Mouse (Mus musculus): ENCODE data around the gene Gm45808. TPM values are rescaled to one million over a fixed set of nuclear protein-coding genes. Genes with fewer than 3 reads are reported as not detected.
"Not testable (repeated sequence)": the region's sequence is repeated elsewhere in the genome, so short reads cannot be mapped to it uniquely, and the experiment has no call there.

The Gm45808 gene
- polyA plus RNA-seq, 1 experiment from 2014 or later, result not detected

DNA sequence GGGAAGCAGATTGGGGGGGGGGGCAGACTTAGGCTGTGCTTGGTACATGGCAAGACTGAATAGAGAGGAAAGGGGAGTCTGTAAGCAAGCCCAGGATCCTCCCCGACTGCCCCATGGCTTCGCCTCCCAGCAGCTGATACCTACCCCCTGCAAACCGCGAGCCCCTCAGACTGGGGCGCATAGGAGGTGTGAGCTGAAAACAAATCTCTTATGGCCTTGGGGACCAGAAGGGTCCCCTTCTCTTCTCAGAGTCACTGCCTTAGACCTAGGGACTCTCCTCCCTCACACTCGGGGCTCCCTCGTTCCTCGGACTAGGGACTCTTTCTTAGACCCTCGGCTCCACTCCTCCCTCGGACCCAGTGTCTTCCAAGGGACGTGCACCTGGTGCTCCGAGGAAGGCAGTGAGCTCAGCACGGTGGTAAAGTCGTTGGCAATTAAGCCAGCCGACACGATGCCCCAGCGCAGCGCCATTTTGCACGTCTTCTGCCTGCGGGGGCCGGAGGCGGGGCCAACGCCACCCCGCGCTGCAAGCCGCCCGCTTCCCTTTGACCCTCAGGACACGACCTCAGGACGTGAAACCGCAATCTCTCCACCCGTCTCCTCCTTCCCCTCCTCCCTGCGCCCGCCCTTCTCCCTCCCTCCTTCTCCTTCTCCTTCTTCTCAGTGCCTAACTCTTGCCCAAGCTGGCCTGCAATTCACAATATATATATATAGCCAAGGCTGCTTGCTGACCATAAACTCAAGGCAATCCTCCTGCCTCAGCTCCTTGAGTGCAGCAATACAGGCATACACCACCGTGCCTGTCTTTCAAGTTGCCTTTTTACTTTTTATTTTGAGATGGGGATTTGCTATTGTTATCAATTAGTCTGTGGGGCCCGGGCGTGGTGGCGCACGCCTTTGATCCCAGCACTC, 1.9 kb upstream of the Gm45808 start, which contains the start of gene Dhdh:
Dhdh (minus strand) TSS at position 513 of the 912 bp plus-strand sequence.
- ATAC-seq (peak; percentile 75), DNase-seq (ENCODE audit: low spot score) (peak; percentile 81)
- TF ChIP-seq EP300 (IDR thresholded peaks at IDR 0.05) (no peak), CTCF (IDR thresholded peaks at IDR 0.05) (no peak)

DNA sequence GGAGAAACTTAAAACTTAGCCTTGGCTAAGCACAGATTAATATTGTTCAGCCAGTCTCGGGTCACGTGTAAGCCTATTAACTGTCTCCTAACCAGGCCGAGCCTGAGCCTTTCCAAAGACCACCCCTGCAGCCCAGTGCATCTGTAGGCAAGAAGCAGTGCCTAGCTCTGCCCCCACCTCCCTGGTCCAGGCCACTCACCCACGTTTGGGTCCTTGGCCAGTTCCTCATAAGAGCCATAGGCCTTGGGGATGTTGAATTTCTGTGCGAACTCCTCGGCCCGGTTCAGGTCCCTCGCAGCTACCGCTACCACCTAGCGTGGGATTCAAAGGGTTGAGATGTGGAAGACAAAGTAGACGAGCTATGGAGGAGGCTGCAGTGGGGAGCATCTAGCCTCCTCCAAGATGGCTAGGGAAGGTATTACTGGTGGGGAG, 1.3 kb upstream of the Gm45808 start:
- Histone ChIP-seq H3K4me3 (ENCODE audit: low read depth, low read length) (peak overlapping the region; percentile 40), H3K9me3 (ENCODE audit: low read length) (no peaks in the 10 kb centered on the region), H3K9ac (replicated peaks; ENCODE audit: low read depth) (no peak overlapping the region), H3K27ac (ENCODE audit: low read length) (no peak overlapping the region; the same call in 1 of the 2 replicates), H3K27me3 (replicated peaks; ENCODE audit: insufficient read depth, low read length) (no peaks in the 10 kb centered on the region), H3K4me1 (ENCODE audit: insufficient read depth, low read depth, low read length) (peaks cover 3% of the 10 kb centered on the region; the same call in 1 of the 2 replicates), H3K4me2 (replicated peaks; ENCODE audit: low read depth, low read length) (peak overlapping the region; percentile 67), H3K36me3 (ENCODE audit: insufficient read depth, low read length) (no peaks in the 10 kb centered on the region)
- DNase-seq (ENCODE audit: low spot score), result no peak
- TF ChIP-seq EP300 (IDR thresholded peaks at IDR 0.05) (no peak), CTCF (IDR thresholded peaks at IDR 0.05) (no peak)
- 54% methylated on average over 11 of the region's 11 CpGs for WGBS
- ATAC-seq, result no peak

More for the DNA sequence above, 1.9 kb upstream of the Gm45808 start, which contains the start of gene Dhdh:
- 12% methylated on average over 38 of the region's 38 CpGs for WGBS
- no peaks in the 10 kb centered on the region for H3K9me3 ChIP-seq (ENCODE audit: low read length)
- peak within 1 kb of the TSS; percentile 67 for H3K4me2 ChIP-seq (replicated peaks; ENCODE audit: low read depth, low read length)
- H3K9ac ChIP-seq (replicated peaks; ENCODE audit: low read depth), result peak within 1 kb of the TSS; percentile 40; the same call in 1 of the 2 replicates
- no peaks in the 10 kb centered on the region for H3K36me3 ChIP-seq (ENCODE audit: insufficient read depth, low read length)
- peak within 1 kb of the TSS; percentile 40 for H3K4me3 ChIP-seq (ENCODE audit: low read depth, low read length)
- H3K27ac ChIP-seq (ENCODE audit: low read length), result peak within 1 kb of the TSS; percentile 16; the same call in 1 of the 2 replicates
- no peaks in the 10 kb centered on the region for H3K27me3 ChIP-seq (replicated peaks; ENCODE audit: insufficient read depth, low read length)
- H3K4me1 ChIP-seq (ENCODE audit: insufficient read depth, low read depth, low read length), result peaks cover 3% of the 10 kb centered on the region; the same call in 1 of the 2 replicates

- Histone ChIP-seq H3K4me2 (replicated peaks; ENCODE audit: low read depth, low read length) (no peak overlapping the region), H3K9ac (replicated peaks; ENCODE audit: low read depth) (no peak overlapping the region), H3K4me1 (ENCODE audit: insufficient read depth, low read depth, low read length) (peaks cover 3% of the 10 kb centered on the region; the same call in 1 of the 2 replicates), H3K36me3 (ENCODE audit: insufficient read depth, low read length) (no peaks in the 10 kb centered on the region), H3K27me3 (replicated peaks; ENCODE audit: insufficient read depth, low read length) (no peaks in the 10 kb centered on the region), H3K27ac (ENCODE audit: low read length) (no peak overlapping the region), H3K9me3 (ENCODE audit: low read length) (no peaks in the 10 kb centered on the region), H3K4me3 (ENCODE audit: low read depth, low read length) (no peak overlapping the region)
- DNase-seq (ENCODE audit: low spot score) (no peak), ATAC-seq (no peak)
- TF ChIP-seq CTCF (IDR thresholded peaks at IDR 0.05), result no peak
- TF ChIP-seq EP300 (IDR thresholded peaks at IDR 0.05), result no peak
- WGBS, result 62% methylated on average over 7 of the region's 7 CpGs
Measured at GRCm38 (mm10) chr7:45486158-45486557, 453 bp downstream of the Gm45808 start.

GRCm38 (mm10) chr7:45484985-45485384, 1.6 kb downstream of the Gm45808 start:
- H3K4me1 ChIP-seq (ENCODE audit: insufficient read depth, low read depth, low read length); H3K36me3 ChIP-seq (ENCODE audit: insufficient read depth, low read length); H3K4me3 ChIP-seq (ENCODE audit: low read depth, low read length); H3K4me2 ChIP-seq (replicated peaks; ENCODE audit: low read depth, low read length); H3K9ac ChIP-seq (replicated peaks; ENCODE audit: low read depth); H3K9me3 ChIP-seq (ENCODE audit: low read length); H3K27me3 ChIP-seq (replicated peaks; ENCODE audit: insufficient read depth, low read length); DNase-seq (ENCODE audit: low spot score); H3K27ac ChIP-seq (ENCODE audit: low read length); ATAC-seq: not testable (repeated sequence)
- WGBS, result 95% methylated on average over 5 of the region's 5 CpGs

- TF ChIP-seq EP300 (IDR thresholded peaks at IDR 0.05), result no peak
- TF ChIP-seq CTCF (IDR thresholded peaks at IDR 0.05), result no peak
- H3K4me3 ChIP-seq (ENCODE audit: low read depth, low read length), result no peak overlapping the region
- H3K4me1 ChIP-seq (ENCODE audit: insufficient read depth, low read depth, low read length), result no peaks in the 10 kb centered on the region
- no peak overlapping the region for H3K9ac ChIP-seq (replicated peaks; ENCODE audit: low read depth)
- no peaks in the 10 kb centered on the region for H3K27me3 ChIP-seq (replicated peaks; ENCODE audit: insufficient read depth, low read length)
- DNase-seq (ENCODE audit: low spot score) (no peak), ATAC-seq (no peak)
- H3K4me2 ChIP-seq (replicated peaks; ENCODE audit: low read depth, low read length), result no peak overlapping the region
- 83% methylated on average over 1 of the region's 1 CpGs for WGBS
- no peak overlapping the region for H3K27ac ChIP-seq (ENCODE audit: low read length)
- H3K9me3 ChIP-seq (ENCODE audit: low read length), result no peaks in the 10 kb centered on the region
- H3K36me3 ChIP-seq (ENCODE audit: insufficient read depth, low read length), result no peaks in the 10 kb centered on the region
Measured at GRCm38 (mm10) chr7:45482166-45482565, 4.4 kb downstream of the Gm45808 start.

- DNase-seq (ENCODE audit: low spot score), result peak; percentile 68
Measured at GRCm38 (mm10) chr7:45481374-45481927, 5.2 kb downstream of the Gm45808 start, which contains the start of gene Tulp2. Gene Tulp2, plus strand, starts transcription at chr7:45481877.

DNA sequence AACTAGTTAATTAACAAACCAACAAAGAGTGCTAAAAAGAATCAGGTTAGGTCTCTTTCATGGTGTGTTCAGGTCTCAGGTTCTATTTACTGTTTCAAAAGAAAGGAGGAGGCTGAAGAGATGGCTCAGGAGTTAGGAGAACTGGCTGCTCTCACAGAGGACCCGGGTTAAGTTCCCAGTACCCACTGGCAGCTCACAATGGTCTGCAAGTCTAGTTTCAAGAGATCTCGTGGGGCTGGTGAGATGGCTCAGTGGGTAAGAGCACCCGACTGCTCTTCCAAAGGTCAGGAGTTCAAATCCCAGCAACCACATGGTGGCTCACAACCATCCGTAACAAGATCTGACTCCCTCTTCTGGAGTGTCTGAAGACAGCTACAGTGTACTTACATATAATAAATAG, 6.3 kb downstream of the Gm45808 start:
- not testable (repeated sequence) for H3K27ac ChIP-seq (ENCODE audit: low read length); H3K27me3 ChIP-seq (replicated peaks; ENCODE audit: insufficient read depth, low read length); H3K36me3 ChIP-seq (ENCODE audit: insufficient read depth, low read length); DNase-seq (ENCODE audit: low spot score); ATAC-seq; H3K4me2 ChIP-seq (replicated peaks; ENCODE audit: low read depth, low read length); H3K9ac ChIP-seq (replicated peaks; ENCODE audit: low read depth); H3K9me3 ChIP-seq (ENCODE audit: low read length); H3K4me3 ChIP-seq (ENCODE audit: low read depth, low read length); H3K4me1 ChIP-seq (ENCODE audit: insufficient read depth, low read depth, low read length)
- 59% methylated on average over 3 of the region's 4 CpGs for WGBS

More at GRCm38 (mm10) chr7:45481374-45481927, 5.2 kb downstream of the Gm45808 start, which contains the start of gene Tulp2:
- no peak within 1 kb of the TSS for H3K9ac ChIP-seq (replicated peaks; ENCODE audit: low read depth)
- H3K36me3 ChIP-seq (ENCODE audit: insufficient read depth, low read length), result no peaks in the 10 kb centered on the region
- H3K4me1 ChIP-seq (ENCODE audit: insufficient read depth, low read depth, low read length), result no peaks in the 10 kb centered on the region
- no peak within 1 kb of the TSS for H3K27ac ChIP-seq (ENCODE audit: low read length)
- WGBS, result 50% methylated on average over 15 of the region's 15 CpGs
- H3K4me2 ChIP-seq (replicated peaks; ENCODE audit: low read depth, low read length), result no peak within 1 kb of the TSS
- ATAC-seq, result peak; percentile 86
- H3K27me3 ChIP-seq (replicated peaks; ENCODE audit: insufficient read depth, low read length), result no peaks in the 10 kb centered on the region
- no peak within 1 kb of the TSS for H3K4me3 ChIP-seq (ENCODE audit: low read depth, low read length)
- TF ChIP-seq EP300 (IDR thresholded peaks at IDR 0.05), result no peak
- TF ChIP-seq CTCF (IDR thresholded peaks at IDR 0.05), result no peak
- no peaks in the 10 kb centered on the region for H3K9me3 ChIP-seq (ENCODE audit: low read length)
